Mouse (Mus musculus) brown adipose tissue, adult 24 weeks (tissue): Measurements from ENCODE around the gene Ccdc167. TPM values are rescaled to one million over a fixed set of nuclear protein-coding genes. Genes with fewer than 3 reads are reported as not detected.

Source experiments
- H3K27ac ChIP-seq: fragments of 200-500 bp; replicated peaks from 2 replicates; pipeline ENCODE4 v1.5.1; 2012; ENCODE audit warnings: low read depth, mild to moderate bottlenecking, low read length
- H3K4me1 ChIP-seq: fragments of 200-500 bp; 2 replicates; pipeline ENCODE4 v1.6.1; 2012; ENCODE audit warnings: low read length, mixed read lengths; ENCODE audit not compliant: control insufficient read depth, insufficient read depth, insufficient read length
- H3K4me3 ChIP-seq: fragments of 200-500 bp; 2 replicates; pipeline ENCODE4 v1.5.1; 2012; ENCODE audit warnings: low read depth, mild to moderate bottlenecking, low read length, moderate library complexity; ENCODE audit not compliant: insufficient read depth
- polyA plus RNA-seq: library from polyadenylated mRNA; stranded (reverse); fragments of >200 nt; gene quantifications from 2 replicates; pipeline ENCODE4 v1.2.4, GENCODE M21; 2012; ENCODE audit not compliant: missing spikeins, insufficient read depth, insufficient read length

The Ccdc167 gene
- 14.6 and 20.1 TPM in 2 replicates for polyA plus RNA-seq

DNA sequence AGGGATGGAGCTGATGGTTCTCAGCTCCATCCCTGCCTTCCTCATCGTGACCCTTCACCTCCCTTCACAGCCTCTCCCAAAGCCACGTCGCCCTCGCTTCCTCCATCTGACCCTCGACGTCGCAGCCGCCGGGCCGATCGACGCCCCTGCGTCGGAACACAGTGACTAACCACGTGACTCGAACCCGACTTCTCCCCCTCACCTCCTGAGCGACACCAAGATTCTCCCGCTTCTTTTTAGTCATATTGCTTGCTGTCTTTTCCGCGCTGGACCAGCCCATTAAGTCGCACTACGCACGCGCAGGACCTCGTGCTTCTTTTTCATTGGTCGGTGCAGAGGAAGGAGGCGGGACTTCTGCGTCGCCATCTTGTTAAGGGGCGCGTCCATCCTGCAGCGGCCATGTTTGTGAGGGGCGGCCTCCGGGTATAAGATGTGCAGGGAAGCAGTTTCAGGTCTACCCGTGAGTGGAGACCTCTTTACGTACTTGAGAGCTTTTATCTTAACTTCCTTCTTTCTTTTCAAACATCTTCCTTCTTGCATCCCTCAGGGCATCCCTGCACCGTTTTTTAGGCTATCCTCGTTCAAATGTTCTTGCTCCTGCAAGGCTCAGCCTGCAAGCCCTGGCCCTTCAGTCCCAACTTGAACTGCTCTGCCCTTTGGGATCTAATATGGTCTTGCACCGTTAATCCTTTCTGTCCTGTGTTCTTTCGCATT lies at the start of gene Ccdc167:
Gene Ccdc167 (minus strand): TSS at position 313 of the 714 bp plus-strand sequence.
- Histone ChIP-seq H3K4me1 (peaks cover 6% of the 10 kb centered on the region; the same call in 1 of the 2 replicates), H3K4me3 (peak within 1 kb of the TSS; percentile 90), H3K27ac (peak within 1 kb of the TSS; percentile 50)

DNA sequence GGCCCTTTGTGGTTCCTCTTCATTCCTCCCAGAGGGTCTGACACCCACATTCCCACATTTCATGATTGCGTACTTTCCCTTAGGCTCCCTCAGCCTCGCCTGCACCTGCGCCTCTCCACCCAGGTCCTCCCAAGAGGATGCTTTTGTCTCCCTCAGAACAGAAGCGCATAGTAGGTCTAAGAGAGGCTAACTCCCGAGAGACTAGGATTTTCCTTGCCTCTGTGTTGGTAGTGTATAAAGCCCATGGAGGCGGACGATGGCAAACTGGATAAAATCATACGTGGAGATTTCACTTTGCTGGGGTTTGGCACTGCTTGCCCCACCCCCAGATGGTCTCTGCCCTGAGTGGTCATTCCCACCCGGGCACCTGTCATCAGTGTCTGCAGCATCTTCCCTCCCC lies 48.5 kb upstream of the Ccdc167 start:
- H3K27ac ChIP-seq, result no peak overlapping the region
- H3K4me3 ChIP-seq, result no peak overlapping the region

DNA sequence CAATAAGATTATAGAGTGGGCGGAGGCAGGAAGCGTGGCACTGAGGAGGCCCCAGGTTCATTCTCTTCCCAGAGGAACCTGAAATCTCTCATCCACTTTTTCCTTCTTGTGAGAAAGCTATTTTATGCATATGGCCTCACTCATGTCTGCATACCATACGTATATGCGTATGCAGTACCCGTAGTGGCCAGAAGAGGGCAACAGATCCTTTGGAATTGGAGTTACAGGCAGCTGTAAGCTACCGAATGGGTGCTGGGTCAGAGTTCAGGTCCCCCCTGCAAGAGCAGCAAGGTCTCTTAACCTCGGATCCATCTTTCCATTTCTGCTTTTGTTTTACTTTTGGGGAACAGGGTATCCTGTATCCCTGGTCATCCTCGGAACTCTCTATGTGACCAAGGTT lies 45.7 kb upstream of the Ccdc167 start:
- no peak overlapping the region for H3K4me3 ChIP-seq
- no peaks in the 10 kb centered on the region for H3K4me1 ChIP-seq
- no peak overlapping the region for H3K27ac ChIP-seq

More for the DNA sequence above, 48.5 kb upstream of the Ccdc167 start:
- no peaks in the 10 kb centered on the region for H3K4me1 ChIP-seq

DNA sequence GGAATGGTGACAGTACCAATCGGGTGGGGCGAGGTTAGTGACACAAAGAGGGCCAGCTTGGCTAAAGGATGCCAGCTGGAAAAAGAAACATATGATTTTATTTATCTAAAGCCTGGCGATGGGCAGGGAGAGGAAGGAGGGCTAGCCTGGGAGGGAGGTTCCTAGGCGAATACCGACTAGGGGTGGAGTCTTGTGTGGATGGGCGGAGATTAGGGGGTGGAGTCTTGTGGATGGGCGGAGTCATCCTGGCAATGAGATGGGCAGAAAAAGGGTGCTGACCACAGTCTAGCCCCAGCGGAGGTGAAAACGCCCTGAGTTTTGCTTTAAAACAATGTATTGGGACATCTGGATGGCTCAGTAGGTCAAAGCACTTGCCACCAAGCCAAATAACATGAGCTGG lies 45.1 kb upstream of the Ccdc167 start:
- Histone ChIP-seq H3K4me1 (peaks cover 2% of the 10 kb centered on the region; the same call in 1 of the 2 replicates), H3K27ac (no peak overlapping the region), H3K4me3 (no peak overlapping the region)

DNA sequence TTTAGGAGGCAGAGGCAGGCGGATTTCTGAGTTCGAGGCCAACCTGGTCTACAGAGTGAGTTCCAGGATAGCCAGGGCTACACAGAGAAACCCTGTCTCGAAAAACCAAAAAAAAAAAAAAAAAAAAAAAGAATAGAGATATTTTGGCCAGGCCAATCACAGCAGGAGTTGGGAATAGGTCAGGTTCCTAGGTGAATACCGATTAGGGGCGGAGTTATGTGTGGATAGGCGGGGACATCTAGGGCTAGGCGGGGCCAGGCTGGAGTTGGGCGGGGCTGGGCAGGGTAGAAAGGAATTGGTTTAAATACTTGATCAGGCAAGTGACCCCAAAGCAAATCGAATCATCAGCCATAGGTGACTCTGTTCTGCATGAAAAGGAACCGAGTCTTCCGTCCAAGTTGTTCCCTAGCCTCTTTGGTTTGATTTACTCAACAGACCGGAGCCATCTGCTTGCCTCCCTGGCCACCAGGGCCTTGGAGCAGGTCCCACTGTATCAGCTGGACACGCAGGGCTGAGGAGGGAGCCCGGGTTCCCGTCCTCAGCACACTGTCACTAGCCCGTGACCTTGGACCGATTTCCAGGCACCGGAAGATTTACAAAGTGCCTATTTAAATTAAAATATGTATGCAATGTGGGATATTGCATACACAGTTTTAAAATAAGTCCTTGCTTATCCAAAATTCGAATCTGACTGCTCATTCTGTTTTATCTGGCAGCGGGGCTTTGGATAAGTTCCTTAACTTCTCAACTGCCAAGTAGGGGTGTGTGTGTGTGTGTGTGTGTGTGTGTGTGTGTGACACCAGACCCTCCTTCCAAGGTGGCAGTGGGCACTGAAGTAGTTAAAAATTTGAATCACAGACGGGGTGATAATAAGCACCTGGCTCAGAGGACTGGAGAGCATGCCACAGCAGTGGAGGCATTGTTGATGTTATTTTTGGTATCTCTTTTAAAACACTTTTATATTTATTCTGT lies 43.8 kb upstream of the Ccdc167 start:
- H3K4me1 ChIP-seq, result peaks cover 2% of the 10 kb centered on the region; the same call in 1 of the 2 replicates
- H3K4me3 ChIP-seq, result no peak overlapping the region
- no peak overlapping the region for H3K27ac ChIP-seq

DNA sequence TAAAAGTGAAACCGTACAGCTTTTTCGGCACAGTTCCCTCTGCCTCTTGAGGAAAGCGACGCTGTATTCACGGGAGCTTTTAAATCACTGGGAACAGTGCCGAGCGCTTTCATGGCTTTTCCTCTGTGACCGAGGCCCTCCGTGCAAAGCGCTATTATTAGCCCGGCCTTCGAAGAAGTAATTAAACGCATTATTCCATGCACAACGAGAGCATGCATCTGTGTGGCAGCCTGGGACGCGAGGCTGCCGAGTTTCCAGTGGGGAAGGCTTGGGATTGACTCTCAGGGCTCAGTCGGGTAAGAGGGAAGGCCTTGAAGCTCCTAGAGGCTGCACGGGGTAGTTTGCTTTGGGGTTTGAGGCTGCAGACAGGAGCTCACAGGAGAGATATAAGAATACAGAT lies 43.1 kb upstream of the Ccdc167 start:
- Histone ChIP-seq H3K4me1 (peaks cover 2% of the 10 kb centered on the region; the same call in 1 of the 2 replicates), H3K27ac (no peak overlapping the region), H3K4me3 (no peak overlapping the region)

DNA sequence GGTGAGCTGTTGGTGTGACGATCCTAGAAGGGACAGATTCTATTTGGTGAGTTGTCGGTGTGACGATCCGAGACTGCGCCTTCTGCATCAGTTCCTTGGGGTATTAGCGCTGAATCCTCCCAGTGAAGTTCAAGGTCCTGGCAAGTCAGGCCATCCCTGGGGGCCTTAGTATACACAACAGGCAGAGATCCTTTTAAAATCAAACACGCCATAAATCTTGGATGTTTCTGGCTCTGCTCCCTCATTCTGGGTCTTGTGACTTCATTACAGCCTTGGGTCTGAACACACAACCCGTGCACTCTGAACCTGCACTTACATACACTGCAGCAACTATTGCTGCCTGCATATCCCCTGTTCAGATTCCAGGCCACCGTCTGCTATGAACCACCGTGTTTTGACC lies 39.5 kb upstream of the Ccdc167 start:
- H3K4me1 ChIP-seq, result peaks cover 2% of the 10 kb centered on the region; the same call in 1 of the 2 replicates
- H3K4me3 ChIP-seq, result no peak overlapping the region
- no peak overlapping the region for H3K27ac ChIP-seq

DNA sequence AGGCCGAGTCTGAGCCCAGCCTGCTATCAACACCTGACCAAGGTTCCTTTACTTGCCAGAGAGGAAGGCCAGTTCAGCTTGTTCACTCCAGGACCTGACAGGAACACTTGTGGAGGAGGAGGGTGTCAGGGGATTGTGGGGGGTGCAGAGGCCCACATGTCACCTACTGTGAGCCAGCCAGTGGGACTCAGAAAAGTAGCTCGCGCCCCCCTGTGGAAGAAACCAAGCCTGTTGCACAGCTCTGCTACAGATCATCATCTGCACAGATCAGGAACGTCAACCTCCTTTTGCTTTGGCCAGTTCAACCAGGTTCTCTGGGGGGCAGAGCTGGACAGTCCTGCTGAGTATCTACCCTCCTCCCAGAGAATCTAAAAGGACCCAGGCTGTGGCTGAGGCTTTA lies 37.7 kb upstream of the Ccdc167 start:
- no peak overlapping the region for H3K4me3 ChIP-seq
- peaks cover 2% of the 10 kb centered on the region; the same call in 1 of the 2 replicates for H3K4me1 ChIP-seq

DNA sequence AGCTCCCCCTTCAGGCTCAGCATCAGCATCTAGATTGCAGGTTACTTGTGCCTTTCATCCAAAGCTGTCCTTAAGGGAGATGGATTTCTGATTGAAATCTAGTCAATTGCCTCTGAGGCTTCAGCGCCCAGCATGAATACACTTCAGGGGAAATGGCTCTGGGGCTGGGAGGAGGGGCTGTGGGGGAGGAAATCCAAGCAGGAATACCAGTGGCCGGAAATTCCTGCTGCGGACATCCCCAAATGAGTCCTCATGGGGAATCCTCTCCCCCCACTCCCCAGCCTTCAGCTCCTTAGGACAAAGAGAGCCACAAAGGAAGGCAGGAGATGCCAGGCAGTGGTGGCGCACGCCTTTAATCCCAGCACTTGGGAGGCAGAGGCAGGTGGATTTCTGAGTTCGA lies 30.6 kb upstream of the Ccdc167 start:
- Histone ChIP-seq H3K4me1 (no peaks in the 10 kb centered on the region), H3K27ac (no peak overlapping the region), H3K4me3 (no peak overlapping the region)

More for the DNA sequence above, 37.7 kb upstream of the Ccdc167 start:
- H3K27ac ChIP-seq, result no peak overlapping the region

DNA sequence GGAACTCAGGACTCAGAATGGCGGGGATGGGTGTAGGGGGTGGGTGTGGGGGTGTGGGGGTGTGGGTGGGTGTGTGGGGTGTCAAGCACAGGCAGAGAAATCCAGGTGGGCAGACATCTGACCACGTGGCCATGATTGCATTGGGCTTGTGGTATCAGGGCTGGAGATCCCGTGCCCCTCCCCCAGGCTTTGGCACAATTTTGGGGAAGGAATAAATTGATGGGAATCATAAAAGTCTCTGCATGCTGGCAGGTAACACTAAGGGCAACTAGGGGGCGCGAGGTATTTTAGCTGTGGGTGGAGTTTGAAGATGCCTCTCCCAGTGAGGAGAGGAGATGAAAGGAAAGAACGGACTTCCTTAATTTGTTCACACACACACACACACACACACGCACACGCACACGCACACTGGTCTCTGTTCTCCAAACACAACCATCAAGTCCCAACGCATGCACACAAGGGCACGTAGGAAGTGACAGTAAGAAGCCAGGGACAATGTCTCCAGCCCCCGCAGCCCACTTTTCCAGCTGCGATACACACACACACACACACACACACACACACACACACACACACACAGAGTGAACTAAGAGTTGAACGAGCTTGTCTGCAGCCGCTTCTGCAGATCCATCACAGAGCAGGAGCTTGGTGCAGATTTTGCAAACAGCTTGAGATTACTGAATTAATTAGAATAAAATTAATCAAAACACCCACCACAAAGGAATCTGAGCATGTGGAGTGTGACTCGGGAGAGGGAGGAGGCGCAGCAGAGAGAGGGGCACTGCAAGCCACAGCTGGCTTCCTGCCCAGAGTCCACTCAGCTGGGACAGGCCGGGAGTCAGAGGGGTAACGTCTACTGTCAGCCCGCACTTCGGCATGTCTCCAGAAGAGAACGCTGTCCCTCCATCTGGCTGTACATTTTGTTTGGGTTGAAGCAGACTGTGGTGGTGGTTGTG lies 21.3 kb upstream of the Ccdc167 start:
- H3K27ac ChIP-seq, result no peak overlapping the region
- H3K4me1 ChIP-seq, result no peaks in the 10 kb centered on the region
- no peak overlapping the region for H3K4me3 ChIP-seq

DNA sequence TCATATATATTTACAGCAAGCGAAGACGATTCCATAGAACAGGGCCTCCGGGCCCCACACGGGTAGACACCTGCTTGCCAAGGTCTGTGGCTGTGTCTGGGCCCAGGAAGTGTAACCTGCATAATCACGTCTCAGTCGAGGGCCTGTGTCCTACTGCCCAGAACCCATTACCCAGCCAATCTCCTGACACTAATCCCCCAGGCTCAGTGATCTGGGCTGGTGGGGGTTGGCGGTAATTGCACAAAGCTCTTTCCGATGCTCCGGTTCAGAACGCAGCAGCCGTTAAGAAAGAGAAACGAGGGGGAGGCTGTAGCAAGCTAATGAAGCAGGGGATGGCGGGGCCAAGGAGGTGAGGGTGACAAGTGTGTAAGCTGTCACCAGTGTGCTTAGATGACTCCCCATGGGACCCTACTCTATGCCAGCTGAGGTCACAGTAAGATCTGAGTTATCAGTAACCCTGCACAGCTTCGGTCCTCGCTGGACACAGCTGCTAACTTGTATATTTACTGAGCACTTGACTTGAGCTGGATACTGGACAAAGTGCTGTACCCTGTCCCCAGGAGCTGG lies 19.7 kb upstream of the Ccdc167 start:
- Histone ChIP-seq H3K4me1 (no peaks in the 10 kb centered on the region), H3K27ac (no peak overlapping the region), H3K4me3 (no peak overlapping the region)

DNA sequence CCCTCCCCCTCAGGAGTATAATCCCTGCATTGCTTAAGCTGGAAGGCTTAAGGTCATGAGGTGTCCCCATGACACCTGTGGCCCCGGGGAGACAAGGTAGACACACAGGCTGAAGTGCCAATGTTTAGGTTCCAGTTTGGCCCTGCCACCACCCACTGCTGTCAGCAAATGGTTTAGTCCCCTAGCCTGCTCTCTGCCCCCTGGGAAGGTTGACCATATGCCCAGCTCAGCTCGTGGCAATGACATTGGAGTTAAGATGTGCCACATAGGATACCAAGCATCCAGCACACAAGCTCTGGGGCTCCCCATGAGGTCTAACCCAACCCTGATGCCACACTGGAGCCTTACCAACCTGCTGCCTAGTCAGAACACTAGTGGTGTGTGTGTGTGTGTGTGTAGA lies 15.7 kb upstream of the Ccdc167 start:
- H3K4me1 ChIP-seq, result no peaks in the 10 kb centered on the region
- no peak overlapping the region for H3K4me3 ChIP-seq
- no peak overlapping the region for H3K27ac ChIP-seq

DNA sequence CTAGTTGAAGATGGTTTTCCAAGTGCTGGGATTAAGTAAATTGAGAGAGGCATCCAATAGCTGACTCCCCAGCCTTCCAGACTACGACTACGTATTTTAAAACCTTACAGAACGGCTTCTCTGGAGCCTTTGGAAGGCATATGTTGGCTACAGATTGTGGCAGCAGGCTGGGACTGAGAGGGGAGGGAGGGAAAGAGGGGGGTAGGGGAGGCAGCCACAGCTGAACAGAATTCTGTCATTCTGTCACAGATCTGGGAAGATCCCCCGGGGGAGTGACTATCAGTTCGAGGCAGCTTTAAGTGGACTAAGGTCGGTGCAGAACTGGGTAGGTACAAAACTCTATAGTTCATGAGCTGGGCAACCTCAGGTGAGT lies 15.1 kb upstream of the Ccdc167 start:
- Histone ChIP-seq H3K27ac (no peak overlapping the region), H3K4me1 (no peaks in the 10 kb centered on the region)

DNA sequence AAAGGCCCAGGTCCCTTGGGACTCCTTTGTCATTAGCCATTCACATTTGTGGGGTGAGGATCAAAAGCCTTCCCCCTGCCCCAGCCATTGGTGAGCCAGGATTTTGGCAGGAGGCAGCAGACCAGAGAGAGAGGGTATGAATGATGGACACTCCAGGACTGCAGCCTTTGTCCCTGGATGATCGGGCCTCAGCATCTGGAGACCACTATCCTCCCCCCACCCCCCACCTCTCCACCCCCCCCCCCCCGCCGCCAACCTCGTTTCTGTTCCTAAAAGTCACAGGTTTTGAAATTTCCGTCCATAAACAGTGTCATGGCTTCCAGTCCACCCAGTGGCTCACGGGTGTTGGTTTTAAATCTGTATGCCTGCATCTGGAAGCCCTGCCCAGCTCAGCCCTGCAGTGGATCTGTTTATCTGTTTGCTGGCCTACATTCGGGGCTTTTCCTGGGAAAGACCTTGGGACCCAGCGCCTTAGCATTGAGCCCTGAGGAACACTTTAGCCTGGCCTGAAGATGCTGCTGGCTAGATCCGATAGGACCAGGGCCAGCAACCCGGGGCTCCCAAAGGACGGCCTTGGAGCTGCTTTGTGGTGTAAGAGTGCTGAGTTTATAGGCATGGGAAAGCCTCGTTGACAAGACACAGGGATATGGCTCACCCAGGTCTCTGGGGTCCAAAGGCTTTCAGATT lies 14.6 kb upstream of the Ccdc167 start:
- no peak overlapping the region for H3K4me3 ChIP-seq
- H3K27ac ChIP-seq, result no peak overlapping the region
- no peaks in the 10 kb centered on the region for H3K4me1 ChIP-seq

More for the DNA sequence above, 15.1 kb upstream of the Ccdc167 start:
- H3K4me3 ChIP-seq, result no peak overlapping the region
